Mouse (Mus musculus) CD4-positive, CD25-positive, alpha-beta regulatory T cell, adult 2 months (primary cell): Measurements from ENCODE around the gene Lmf2.
A peak's percentile ranks its signal among the peaks of the same experiment; 100 is the strongest.

Experiments used
- DNase-seq: peaks from one replicate; pipeline ENCODE4 v3.0.0-alpha.2; 2012; ENCODE audit warnings: low read depth, low spot score

The Lmf2 gene

DNA sequence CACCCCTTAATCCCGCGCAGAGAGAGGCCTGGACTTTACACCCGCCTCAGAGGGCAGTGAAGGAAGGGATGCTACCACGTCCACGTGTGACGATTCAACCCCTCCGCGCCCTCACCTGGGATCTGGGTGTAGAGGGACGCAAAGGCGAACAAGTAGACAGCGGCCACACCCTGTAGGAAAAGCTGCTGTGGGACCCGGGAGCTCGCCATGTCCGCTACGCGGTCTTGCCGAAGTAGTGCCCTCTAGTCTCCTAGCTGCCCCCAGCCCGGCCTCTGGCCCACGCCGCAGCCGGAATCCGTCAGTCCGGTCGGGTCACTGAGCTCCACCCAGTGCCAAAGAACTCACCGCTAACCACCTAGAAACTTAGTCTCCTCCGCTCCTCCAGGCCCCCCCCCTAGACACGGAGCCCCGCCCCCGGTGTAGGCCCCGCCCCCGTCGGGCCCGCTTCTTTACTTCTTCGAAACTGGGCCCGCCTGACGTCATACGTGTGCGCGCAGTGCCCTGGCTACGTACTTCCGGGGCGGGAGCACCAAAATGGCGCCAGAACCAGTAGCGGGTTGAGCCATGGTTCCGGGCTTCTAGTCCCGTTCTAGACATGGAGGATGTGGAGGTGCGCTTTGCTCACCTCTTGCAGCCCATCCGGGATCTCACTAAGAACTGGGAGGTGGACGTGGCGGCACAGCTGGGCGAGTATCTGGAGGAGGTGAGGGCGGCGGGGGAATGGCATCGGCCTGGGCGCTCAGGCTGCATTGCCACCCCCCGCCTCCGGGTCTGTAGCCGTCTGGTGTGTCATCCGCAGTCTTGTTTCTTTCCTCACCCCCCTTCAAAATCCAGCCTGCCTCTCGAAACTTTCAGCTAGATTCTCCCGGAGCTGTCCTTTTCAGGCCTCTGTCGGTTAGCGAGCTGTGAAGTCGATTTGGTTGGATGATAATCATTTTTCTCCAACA is at the start of gene Lmf2, which contains the start of gene Ncaph2:
Lmf2 (minus strand) TSS at position 419 of the 947 bp plus-strand sequence.
Ncaph2 (plus strand) TSS at position 479 of the 947 bp plus-strand sequence.
- peak; percentile 99 for DNase-seq

DNA sequence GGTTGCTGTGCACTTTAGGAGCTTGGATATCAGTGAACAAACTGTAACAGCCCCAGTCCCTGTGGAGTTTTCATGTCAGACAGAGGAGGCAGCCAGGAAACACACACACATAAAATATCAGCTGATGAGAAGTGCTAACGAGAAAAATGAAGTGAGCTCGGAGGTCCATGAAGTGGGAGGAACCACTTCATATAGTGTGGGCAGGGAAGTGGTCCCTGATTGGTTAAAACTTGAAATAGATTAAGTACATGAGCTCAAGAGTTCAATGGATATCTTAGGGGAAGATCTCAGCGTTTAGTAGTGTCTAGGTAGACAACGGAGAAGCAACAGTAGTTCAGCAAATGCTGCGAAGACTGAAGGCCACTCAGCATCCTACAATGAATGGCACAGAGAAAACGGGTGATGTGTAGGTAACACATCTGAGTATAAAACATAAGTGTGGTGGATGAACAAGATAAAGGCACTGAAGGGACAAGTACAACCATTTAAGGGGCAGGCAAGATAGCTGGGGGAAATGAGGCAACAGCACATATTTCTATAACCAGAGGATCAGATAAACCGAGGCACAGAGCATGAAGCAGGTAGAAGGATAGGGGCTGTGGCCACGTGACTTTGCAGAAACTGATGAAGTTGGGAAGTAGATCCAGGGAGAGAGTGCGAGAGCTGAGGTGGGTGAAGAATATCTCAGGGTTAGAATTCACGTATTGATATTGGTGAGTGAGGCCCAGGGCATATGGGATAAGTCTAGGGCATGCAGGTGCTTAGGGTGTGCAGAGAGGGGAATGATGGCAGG is 49.6 kb upstream of the Lmf2 start:
- DNase-seq: no peak

GRCm38 (mm10) chr15:89402471-89402870 is 47.0 kb upstream of the Lmf2 start:
- no peak for DNase-seq

DNA sequence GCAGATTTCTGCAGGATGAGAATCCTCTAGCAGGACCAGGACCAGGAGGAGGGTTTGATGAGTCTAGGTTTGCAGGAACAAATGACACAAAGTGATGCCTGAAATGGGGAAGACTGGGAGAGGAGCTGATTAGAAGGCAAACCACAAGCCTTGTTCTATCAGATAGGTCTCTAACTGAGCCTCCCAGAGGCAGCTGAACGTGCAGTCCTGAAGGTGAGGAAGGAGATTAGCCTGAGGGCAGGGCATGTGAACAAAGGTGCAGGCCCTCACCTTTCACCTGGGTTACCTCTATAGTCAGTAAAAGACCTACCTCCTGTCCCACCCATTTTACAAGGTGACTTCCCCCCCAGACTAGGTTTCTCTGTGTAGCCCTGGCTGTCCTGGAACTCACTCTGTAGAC is 44.3 kb upstream of the Lmf2 start:
- DNase-seq: no peak

- DNase-seq: no peak
Measured at GRCm38 (mm10) chr15:89398146-89398545, 42.7 kb upstream of the Lmf2 start.

GRCm38 (mm10) chr15:89396883-89397282 is 41.4 kb upstream of the Lmf2 start:
- DNase-seq: no peak

- DNase-seq: no peak
Measured at GRCm38 (mm10) chr15:89390081-89390480, 34.6 kb upstream of the Lmf2 start.

- DNase-seq: peak; percentile 50
Measured at GRCm38 (mm10) chr15:89387127-89387526, 31.7 kb upstream of the Lmf2 start.

GRCm38 (mm10) chr15:89384617-89385016 is 29.2 kb upstream of the Lmf2 start, which contains the start of gene Klhdc7b:
Gene Klhdc7b (plus strand): TSS chr15:89384917.
- no peak for DNase-seq

GRCm38 (mm10) chr15:89379429-89379828 is 24.0 kb upstream of the Lmf2 start:
- DNase-seq: no peak

DNA sequence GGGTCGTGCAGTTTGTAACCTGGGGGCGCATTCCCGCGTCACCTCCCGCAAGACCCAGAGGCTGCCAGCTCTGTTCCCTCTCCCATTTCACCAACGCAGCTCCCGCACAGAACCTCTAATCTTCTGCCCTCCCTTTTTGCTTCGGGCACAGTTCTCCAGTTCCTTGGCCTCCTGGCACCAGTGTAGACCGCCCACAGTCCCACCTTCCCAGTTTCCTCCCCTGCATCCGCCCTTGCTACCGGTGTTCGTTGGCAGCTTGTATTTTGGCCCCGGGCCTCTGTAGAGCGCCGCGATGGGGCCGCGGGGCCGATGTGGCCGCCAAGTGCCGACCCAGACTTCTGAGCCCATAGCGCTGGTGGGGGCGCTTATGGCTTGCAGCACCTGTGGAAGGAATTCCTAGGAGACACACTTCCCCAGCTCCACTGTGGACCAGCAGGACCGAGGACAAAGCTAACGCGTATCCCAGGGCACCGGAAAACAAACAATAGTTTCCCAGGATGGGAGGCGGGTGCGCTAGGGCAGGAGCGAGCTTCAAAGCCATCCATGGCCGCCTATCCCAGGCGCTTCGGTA is 23.5 kb upstream of the Lmf2 start, which contains the start of gene Odf3b:
Odf3b (minus strand) TSS at position 452 of the 571 bp plus-strand sequence.
- peak; percentile 39 for DNase-seq

DNA sequence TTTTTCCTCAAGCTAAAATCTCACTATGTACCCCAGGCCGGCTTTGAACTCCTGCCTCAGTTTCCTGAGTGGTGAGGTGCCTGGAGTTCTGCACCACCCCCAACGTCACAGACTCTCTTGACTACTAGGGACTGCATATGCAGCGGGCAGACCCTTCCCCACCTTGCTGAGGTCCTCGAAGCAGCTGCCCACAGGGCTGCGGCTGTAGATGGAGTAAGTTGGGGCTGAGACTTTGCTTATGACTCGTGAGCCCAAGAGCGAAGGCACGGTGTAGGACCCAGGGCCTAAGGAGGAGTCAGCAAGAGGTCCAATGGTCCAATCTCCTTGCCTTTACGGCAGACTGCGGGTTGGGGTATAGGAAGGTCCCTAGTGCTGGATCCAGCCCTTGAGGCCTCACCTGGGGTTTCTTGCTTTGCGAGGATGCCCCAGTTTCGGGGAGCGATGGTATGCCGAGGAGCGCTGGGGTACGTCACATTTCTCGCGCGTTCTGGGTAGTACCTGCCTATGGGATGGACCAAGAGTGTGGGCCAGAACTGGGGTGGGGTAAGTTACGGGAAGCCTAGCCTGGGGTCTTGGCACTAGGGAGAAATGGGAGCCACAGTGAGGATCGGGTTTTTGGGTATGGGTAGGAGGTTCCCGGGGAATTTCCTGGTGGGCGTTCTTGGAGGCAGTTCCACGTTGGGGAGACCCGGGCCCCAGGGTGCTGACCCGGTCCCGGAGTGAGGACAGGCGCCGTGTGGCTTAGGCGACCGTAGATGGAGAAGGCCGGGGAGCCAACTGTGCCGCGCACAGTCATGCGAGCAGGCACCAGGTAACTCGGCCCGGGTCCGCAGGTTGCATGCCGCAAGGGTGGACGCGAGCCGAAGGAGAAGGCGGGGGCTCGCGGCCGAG is 22.7 kb upstream of the Lmf2 start:
- DNase-seq: no peak

DNA sequence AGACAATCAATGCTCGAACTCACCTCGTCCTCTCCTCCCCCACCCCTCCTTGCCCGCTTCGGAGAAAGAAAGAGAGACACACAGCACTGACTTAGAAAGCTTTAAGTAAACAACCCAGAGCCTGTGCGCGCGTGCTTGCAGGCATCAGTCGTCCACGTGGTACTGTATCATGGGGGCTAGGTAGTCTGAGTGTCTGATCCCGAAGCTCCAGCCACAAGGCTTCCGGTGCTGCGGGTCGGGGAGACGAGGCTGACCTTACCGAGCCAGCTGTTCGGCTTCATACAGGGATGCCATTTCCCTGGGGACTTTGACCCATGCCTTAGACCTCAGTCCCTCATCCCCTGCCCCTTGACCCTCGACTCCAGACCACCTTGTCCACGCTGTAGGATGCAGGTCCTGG is 21.9 kb upstream of the Lmf2 start:
- DNase-seq: no peak

GRCm38 (mm10) chr15:89376957-89377356 is 21.5 kb upstream of the Lmf2 start, which contains the start of gene Tymp:
Gene Tymp (minus strand): TSS chr15:89377039.
- no peak for DNase-seq

DNA sequence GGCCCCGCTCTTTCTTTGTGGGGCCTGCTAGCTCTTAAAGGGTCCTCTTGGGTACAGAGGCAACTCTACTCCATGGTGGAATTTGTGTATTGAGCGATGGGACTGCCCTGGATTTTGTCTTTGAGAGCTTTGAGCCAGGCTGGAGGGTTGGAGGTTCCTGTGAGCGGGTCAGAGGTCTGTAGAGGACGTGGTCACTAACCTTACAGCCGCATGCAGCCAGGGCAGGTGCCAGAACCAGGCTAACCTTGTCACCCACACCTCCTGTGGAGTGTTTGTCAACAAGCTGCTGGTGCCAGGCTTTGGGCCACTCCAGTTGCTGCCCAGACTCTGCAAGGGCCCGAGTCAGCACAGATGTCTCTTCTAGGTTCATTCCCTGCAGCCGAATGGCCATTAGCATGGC is 20.6 kb upstream of the Lmf2 start:
- no peak for DNase-seq

DNA sequence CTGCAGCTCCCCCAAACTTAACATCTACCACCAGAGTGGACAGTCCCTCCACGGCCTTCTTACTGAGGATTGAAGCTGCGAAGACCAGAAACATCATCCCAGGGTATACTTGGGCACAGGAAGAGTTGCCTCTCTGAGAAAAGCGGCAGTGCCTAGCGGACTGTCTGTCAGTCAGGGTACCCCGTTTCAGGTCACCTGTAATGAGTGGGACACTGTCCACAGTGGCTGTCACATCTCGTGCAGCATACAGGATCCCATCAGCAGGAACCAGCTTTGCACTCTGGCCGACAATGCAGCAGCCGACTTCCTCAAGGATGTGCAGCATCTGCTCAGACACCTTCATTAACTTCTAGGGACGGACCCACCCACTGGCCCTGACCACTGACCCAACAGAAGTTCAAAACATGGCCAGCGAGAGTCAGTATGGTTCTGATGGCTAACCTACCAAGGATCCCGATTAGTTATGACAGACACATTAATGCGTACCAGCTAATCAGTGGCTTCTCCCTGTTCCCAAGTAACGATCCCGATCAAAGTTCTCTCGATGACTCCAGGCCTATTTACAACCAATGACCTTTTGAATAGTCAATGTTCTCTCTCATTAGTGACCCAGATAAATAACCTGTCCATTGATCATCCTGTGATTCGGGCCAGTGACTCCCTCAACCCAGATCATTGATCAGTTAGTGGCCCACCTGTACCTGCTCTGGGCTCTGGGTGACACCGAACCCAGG is 19.5 kb upstream of the Lmf2 start:
- DNase-seq: no peak

DNA sequence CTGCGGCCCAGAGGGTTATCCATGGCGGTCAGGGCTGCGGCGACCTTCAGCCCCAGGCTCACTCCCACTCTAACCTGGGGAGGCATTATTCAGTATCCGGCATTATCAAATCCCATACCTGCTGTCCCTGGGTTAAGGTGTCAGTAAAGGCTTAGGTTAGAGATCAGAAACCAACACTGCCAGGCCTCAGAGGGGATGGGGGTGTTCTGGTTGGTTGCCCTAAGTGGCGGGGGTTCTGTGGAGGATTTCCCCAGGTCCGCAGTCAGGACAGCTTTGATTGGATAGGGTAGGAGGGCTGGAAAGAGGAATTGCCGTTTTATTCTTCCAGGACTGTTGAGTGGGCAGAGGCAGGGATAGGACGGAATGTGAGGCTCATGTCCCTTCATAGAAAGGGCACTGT is 18.9 kb upstream of the Lmf2 start:
- DNase-seq: no peak

- peak; percentile 92 for DNase-seq
Measured at GRCm38 (mm10) chr15:89373762-89374248, 18.3 kb upstream of the Lmf2 start, which contains the start of gene Sco2. Gene Sco2 (minus strand): TSS chr15:89373846.

DNA sequence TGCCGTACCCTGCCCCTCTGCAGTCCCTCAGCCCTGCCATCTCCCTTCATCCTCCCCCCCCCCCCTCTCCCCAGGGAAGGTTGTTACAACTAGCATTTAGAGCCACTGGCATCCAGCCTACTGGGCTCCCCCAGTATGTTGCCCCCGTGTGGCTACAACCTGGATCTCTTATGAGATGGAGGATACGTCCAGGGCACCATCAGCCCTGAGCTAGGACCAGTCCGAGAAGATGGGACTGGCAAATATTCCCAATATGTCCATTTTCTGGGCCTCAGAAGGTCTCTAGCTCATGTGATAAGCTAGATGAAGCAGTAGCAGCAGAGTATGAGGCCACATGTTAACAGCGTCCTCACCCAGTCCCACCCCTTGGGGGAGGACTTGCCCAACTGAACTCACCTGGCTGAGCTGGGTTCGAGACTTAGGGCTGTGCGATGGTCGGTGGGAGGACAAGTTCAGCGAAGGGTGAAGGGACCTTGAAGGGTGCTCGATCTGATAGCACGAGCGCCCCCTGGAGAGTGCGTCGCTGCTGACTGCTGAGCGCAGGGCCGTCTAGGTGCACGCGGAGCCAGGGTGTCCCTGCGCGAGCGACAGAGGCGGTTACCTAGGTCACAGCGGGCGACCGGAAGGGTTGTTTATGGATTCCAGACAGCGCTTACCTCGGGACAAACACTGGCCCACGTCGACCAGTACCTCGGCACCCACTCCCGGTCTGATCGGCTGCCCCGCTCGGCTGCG is 17.7 kb upstream of the Lmf2 start:
- peak; percentile 96 for DNase-seq
